Mouse (Mus musculus) embryonic fibroblast, embryonic 13.5 days (primary cell): ENCODE measurements around the gene Slc9a2. TPM values are rescaled to one million over a fixed set of nuclear protein-coding genes. Genes with fewer than 3 reads are reported as not detected.

Source experiments
- H3K27ac ChIP-seq: 2 replicates; pipeline ENCODE4 v1.5.1; 2012; ENCODE audit warnings: low read length, control low read depth, inconsistent platforms; ENCODE audit not compliant: insufficient read depth
- H3K4me1 ChIP-seq: 2 replicates; pipeline ENCODE4 v1.6.1; 2011; ENCODE audit warnings: low read length; ENCODE audit not compliant: control insufficient read depth, insufficient read depth
- H3K4me3 ChIP-seq: 2 replicates; pipeline ENCODE4 v1.5.1; 2011; ENCODE audit warnings: mild to moderate bottlenecking, control low read depth, low read length; ENCODE audit not compliant: insufficient read depth
- CTCF ChIP-seq: IDR thresholded peaks from 2 replicates; pipeline ENCODE4 v1.5.1; 2011; ENCODE audit warnings: mild to moderate bottlenecking, control low read depth, low read length, moderate library complexity, borderline replicate concordance; ENCODE audit not compliant: insufficient read depth
- POLR2A ChIP-seq: IDR thresholded peaks from 2 replicates; pipeline ENCODE4 v1.6.1; 2011; ENCODE audit warnings: low read depth, mild to moderate bottlenecking, control low read depth, low read length, moderate library complexity
- polyA plus RNA-seq: library from polyadenylated mRNA; stranded (reverse); fragments of >200 nt; gene quantifications from 2 replicates; pipeline ENCODE4 v1.2.4, GENCODE M21; 2011; ENCODE audit warnings: low read depth; ENCODE audit not compliant: missing spikeins, insufficient read length

The Slc9a2 gene
- polyA plus RNA-seq, 1 experiment: 0.11 TPM

DNA sequence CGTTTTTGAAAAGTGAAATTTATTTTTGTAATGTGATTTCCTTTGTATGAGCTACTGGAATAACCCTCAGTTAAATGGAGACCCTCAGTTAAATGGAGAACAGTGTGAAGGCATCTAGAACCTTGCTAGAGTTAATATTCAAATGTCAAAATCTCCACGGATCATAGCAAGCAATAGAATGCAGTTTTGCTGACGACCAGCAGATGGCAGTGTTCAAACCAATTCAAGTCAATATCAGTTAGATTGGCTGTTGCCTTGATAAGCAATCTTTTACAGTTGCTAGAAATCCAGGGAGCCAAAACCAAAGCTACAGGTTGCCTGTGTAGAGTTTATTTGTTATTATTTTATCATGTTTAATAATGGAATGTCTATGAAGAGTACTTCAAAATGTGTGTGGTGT, 122.4 kb downstream of the Slc9a2 start:
- Histone ChIP-seq H3K4me3 (no peak overlapping the region), H3K4me1 (no peaks in the 10 kb centered on the region), H3K27ac (no peak overlapping the region)
- TF ChIP-seq CTCF (no peak), POLR2A (no peak)

- Histone ChIP-seq H3K27ac (no peak overlapping the region), H3K4me3 (no peak overlapping the region), H3K4me1 (peaks cover 6% of the 10 kb centered on the region)
- no peak for TF ChIP-seq POLR2A
- TF ChIP-seq CTCF: no peak
Measured at GRCm38 (mm10) chr1:40804118-40804517, 123.7 kb downstream of the Slc9a2 start.

DNA sequence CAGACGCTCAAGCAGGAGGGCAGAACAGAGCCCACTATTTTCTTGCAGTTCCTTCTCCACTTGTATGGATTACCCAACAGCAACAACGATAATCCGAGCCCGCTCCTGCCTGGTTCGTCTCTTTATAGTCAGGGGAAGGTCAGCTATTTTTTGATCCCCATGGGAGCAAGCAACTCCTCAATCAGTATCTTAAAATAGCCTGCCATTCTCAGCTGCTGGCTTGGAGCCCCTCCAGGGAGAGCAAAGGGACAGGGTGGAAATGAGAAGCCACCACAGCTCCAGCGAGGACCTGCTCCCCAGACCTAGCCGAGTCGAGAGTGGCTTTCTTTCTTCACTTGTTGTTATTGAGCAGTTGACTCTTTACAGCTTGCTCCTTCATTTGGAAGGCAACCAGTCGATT, 125.0 kb downstream of the Slc9a2 start, which contains the start of gene Tmem182:
Gene Tmem182, plus strand, starts transcription at position 251 of the 400 bp plus-strand sequence.
- no peak within 1 kb of the TSS for H3K27ac ChIP-seq
- TF ChIP-seq CTCF (no peak), POLR2A (no peak)
- H3K4me1 ChIP-seq: peaks cover 6% of the 10 kb centered on the region
- H3K4me3 ChIP-seq: no peak within 1 kb of the TSS

DNA sequence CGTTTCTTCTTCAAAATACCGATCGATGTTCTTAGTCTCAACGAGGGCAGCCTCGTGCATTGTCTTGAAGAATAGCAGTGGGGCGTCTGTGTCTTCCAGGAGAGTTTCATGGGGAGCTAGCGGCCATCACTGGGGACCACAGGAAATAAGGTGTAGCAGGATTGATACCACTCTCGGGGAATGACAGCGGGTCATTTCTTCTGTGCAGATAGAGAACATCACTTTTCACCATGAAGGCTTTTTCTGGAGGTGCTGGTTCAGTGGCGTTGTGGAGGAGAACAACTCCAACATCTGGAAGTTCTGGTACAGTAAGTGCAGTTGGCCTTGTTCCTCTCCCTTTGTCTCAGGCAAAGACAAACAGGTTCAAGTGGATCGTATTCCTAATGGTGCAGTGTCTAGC, 125.5 kb downstream of the Slc9a2 start:
- Histone ChIP-seq H3K4me1 (peaks cover 6% of the 10 kb centered on the region), H3K4me3 (no peak overlapping the region), H3K27ac (no peak overlapping the region)
- no peak for TF ChIP-seq CTCF
- no peak for TF ChIP-seq POLR2A

DNA sequence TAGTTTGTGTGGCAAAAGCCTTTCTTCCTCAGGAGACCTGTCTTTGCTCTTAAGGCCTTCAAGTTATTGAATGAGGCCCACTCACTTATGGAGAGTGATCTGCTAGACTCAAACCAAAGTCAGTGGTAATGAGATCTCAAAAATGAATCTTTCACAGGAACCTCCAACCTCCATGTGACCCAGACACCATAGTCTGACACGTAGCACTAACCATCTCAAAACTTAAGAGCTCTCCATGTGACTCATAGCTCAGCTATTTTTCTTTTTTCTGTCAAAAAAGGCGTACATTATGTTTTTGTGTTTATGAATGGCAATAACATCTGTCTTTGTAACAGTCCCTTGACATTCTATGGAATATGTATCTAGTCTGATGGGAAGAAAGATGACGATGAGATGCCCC, 128.3 kb downstream of the Slc9a2 start:
- no peak for TF ChIP-seq POLR2A
- no peak for TF ChIP-seq CTCF

GRCm38 (mm10) chr1:40815071-40815845, 134.9 kb downstream of the Slc9a2 start:
- Histone ChIP-seq H3K27ac (no peak overlapping the region), H3K4me3 (no peak overlapping the region), H3K4me1 (no peaks in the 10 kb centered on the region)
- TF ChIP-seq POLR2A (no peak), CTCF (no peak)

More for the DNA sequence above, 128.3 kb downstream of the Slc9a2 start:
- Histone ChIP-seq H3K4me1 (peaks cover 6% of the 10 kb centered on the region), H3K4me3 (no peak overlapping the region), H3K27ac (no peak overlapping the region)

Other genes starting within 250 kb of the Slc9a2 start
- not detected in 2 replicates for gene Il18r1, start 215.0 kb upstream of the Slc9a2 start, polyA plus RNA-seq
- gene Il18rap, start 165.2 kb upstream of the Slc9a2 start, polyA plus RNA-seq: 4.6 and 10.1 TPM in 2 replicates
- not detected in 2 replicates for gene Slc9a4, start 100.5 kb upstream of the Slc9a2 start, polyA plus RNA-seq
- gene Mfsd9, start 110.1 kb downstream of the Slc9a2 start, polyA plus RNA-seq: 2.9 and 3.6 TPM in 2 replicates
- not detected in 2 replicates for gene Tmem182, start 125.0 kb downstream of the Slc9a2 start, polyA plus RNA-seq